Mouse (Mus musculus): ENCODE results near the gene Uba7.
"Not testable (repeated sequence)": the region's sequence is repeated elsewhere in the genome, so short reads cannot be mapped to it uniquely, and the experiment has no call there.

The Uba7 gene

DNA sequence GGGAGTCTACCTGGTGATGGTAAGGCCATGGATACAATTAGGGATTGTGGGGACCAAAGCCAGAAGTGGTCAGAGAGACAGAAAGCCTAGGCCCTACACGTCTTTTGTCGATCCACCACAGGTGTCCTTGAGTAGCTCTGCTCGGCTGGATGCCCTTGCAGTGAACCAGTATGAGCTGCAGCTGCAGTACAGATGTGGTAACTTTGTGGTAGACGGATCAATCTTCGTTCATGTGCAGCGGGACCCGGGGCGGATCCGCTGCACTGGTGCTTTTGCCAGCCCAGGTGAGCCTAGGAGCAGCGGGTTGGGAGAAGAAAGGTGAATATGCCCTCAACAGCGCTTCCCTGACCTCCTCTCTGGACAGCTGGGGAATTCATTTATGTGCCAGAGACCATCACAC, 17.7 kb downstream of the Uba7 start:
- no peak for DNase-seq (ENCODE audit: low spot score)

DNA sequence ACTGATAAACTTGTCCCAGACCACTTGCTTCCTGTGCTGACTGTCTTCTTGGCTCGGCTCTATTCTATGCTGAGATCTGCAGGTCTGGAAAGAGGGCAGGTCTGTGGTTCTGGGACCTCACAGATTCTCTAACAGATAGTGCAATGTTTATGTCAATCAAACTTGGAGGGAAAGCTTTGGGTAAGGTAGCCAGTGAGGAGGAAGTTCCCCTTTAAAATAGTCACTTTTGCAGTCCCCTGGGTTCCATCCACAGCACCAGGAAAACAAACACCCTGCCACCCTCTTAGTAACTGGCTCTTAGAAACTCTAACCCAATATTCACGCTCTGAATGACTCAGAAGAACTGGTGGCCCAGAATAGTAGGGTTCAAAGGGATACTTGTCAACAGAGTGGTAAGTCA, 19.2 kb downstream of the Uba7 start:
- no peak for DNase-seq (ENCODE audit: low spot score)

DNA sequence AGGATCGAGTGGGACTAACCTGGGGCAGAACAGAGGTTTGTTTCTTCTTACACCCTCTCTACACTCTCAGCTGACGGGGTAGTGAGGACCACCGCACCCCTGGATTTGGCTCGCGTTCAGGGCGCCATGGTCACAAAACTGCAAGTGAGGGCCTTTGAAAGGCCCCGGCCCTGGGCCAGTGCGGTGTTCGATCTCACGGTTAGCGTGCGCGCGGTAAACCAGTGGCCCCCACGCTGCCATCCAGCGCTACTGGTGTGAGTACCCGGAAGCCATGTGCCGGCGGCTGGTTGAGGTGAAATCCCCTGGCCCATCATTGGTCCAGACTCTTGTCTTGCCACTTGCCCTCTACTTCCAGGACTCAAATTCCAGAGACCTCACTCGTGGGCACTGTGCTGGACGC, 20.2 kb downstream of the Uba7 start:
- no peak for DNase-seq (ENCODE audit: low spot score)

DNA sequence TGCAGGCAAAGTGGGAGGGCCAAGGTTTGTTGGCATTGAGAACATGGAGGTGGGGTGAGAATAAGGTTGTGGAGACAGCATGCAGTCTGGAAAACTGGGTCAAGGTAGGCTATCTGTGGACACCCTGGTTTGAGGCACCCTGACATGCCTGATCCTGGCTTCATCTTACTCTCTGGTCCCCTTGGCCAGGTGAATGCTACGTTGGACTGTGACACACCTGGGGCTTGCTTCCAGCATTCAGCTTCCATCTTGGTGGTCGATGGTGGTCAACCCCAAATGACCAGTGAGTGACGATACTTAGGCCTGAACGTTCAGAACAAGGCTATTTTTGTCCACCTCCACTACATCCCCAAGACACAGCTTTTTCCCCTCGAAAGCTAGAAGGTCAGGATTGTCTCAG, 20.7 kb downstream of the Uba7 start, which contains the start of gene Gm20662:
Gm20662 (plus strand) TSS at position 301 of the 400 bp plus-strand sequence.
- DNase-seq (ENCODE audit: low spot score), result no peak

DNA sequence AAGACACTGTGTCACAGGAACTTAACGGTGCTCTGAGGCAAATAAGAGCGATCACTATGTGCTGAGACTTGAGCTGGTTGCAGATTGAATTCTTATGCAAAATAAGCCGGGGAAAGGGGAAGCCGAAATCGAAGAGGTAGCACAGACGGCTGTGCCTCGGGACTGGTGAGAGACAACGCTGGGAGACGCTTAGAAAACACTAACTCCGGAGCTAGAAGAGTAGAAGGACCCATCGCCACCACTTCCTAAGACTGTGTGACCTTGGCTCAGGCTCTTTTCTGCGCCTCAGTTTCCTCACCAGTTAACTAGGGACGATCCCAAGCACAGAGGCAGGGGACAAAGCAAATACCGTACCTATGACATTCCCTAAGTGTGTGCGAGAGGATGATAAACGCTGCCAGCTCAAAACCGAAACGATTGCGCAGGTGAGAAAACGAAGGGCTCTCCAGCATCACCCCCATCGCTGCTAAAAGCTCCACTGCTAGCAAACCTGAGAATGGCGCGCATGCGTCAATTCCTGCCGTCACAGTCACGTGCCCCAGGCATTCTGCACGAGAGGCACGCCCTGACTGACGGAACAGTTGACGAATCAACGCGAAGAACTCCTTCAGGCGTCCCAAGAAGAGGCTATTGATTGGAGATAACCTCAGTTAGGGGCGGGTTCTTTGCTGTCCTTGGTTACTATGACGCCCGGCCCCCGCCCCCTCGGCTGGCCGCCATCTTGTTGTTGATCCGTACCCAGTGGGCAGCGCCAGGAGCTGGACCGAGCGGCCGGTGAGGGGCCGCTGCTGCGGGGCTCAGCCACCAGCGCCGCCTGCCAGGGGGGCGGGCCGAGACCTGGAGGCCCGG, 26.8 kb downstream of the Uba7 start, which contains the start of gene Ip6k1:
Ip6k1 (plus strand) TSS at position 580 of the 849 bp plus-strand sequence.
- peak; percentile 99 for DNase-seq (ENCODE audit: low spot score)

DNA sequence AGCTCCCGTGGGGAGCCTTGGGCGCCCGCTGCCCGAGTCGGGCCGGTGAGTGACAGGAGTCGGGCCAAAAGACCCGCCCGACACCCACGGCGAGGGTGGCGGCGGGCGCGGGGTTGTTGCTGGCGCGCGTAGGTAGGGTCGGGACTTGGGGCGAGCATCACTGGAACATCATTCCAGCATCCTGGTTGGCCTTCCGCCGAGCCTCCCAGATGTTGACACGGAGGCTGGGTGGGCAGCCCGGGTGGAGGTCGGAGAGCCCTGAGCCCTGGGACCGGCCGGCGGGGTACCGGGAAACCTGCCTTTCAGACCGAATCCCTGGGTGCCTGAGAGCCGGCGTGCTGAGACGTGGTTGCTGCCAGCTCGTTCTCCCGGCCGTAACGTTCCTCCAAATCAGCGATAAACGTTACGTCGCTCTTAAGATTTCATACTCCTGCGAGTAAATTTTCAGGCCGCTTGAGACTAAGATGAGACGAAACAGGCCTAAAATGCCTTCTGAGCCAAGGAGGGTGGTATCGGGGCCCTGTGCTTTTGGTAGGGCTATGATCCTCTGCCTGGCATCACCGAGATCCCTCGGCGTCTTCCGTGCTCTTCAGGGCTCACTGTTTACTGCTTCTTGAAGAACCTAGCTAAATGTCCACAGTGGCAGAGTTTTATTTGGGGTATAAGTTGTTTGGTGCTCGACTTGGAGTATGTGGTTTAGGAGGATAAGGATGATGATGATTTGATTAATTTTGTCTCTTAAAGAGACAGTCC, 27.6 kb downstream of the Uba7 start:
- DNase-seq (ENCODE audit: low spot score), result peak; percentile 50

DNA sequence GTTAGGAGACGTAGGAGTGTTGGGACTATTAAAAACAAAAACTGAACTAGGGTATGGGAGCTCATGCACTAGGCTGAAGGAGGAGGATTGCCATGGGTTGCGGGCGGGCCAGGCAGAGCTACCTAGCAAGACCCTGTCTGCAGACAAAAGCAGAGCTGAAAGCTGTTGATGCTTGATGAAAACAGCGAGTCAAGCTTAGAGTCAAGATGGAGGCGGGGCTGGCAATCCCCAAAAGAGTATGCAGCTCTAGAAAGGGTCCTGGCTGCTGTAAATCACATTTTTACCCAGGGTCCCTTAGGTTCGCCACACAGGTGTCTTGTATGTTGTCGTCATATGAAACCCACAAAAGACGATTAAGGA, 28.2 kb downstream of the Uba7 start:
- peak; percentile 34 for DNase-seq (ENCODE audit: low spot score)

DNA sequence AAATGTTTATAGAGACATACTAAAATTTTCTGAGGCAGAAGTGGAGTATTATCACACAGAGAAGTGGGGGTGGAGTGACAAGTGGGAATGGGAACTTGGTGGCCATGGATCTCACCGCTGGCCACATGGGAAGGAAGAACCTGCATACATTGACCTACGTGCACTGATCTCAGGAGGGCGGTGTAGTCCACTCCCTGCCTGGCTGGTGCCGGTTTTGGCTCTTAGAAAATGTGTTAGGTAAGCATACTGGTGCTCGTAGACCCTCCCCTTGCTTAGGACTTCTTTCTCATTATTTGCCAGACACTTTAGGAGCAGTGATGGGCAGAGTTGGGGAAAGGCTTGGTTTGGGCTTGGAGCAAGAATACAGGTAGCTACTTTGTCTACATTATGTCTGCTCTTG, 32.7 kb downstream of the Uba7 start:
- DNase-seq (ENCODE audit: low spot score), result no peak

DNA sequence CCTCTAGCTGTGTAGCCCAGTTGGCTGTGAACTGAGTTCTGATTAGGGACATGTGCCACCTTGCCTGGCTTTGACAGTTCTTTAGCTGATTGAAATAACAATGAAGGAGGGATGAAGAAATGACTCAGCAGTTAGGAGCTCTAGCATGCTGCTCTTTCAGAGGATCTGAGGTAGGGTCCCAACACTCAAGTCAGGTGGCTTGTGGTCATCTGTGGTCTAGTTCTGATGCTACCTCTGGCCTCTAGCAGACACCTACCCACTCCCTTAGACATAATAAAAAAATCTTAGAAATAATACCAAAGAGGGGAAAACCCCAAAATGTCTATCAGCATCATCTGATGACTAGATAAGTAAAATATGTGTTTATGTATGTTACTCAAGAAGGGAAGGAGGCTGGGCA, 35.1 kb downstream of the Uba7 start:
- DNase-seq (ENCODE audit: low spot score), result no peak

DNA sequence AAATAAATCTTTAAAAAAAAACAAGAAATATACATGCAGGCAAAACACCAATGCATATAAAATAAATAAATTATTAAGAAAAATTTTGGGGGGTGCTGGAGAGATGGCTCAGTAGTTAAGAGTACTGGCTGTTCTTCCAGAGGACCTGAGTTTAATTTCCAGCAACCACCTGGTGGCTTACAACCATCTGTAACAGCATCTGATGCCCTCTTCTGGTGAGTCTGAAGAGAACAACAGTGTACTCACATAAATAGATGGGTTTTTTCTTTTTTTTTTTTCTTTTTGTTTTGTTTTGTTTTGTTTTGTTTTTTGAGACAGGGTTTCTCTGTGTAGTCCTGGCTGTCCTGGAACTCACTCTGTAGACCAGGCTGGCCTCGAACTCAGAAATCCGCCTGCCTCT, 38.3 kb downstream of the Uba7 start:
- DNase-seq (ENCODE audit: low spot score), result not testable (repeated sequence)

DNA sequence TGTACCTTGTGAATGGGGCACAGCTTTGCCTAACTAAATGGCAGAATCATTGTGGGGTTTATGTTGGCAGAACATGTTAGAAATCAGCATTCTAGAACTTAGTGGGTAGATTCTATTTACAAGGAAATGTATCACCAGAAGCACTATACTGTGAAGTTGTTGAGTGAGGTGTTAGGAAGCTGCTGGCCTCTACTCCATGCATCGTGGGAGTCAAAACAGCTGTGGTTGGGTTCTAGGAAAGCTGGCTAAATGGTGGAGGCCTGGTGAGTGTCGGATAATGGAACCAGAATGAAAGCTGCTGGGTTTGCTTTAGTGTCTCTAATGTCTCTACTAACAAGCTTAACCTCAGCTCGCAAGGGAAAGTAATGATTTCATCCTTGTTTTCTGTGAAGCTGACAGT, 41.8 kb downstream of the Uba7 start:
- DNase-seq (ENCODE audit: low spot score), result no peak

DNA sequence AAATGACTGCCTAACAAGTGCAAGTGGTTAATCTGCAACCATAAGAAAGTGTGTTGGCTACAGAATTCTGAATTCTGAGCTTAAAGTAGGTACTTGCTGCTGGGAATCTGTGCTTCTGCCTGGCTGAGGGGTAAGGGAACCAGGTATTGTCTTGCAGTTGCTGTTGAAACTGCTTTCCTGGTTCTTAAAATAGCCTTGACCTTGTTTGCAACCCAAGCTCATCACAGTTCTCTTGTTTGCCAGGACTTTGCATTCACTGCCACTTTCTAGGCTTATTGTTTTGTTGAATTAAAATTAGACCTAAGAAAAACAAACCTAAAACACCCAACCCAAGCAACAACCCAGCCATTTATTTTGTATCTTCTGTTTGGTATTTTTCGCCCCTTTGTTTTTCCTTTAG, 45.4 kb downstream of the Uba7 start:
- DNase-seq (ENCODE audit: low spot score), result no peak

DNA sequence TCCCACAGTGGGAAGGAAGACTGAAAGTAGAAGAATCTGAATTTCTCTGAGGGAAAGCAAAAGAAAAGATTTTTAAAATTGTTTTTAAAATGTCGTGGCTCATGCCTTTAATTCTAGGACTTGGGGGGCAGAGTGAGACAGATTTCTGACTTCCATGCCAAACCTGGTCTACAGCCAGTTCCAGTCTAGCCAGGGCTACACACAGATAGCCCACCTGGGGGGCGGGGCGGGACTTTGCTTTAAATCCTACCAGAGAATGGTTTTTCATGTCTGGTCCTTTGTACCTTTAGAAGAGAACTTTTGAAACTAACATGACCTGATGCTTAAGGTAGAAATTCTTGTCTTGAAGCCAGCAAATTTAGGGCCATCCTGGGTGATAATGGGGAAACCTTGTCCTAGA, 47.9 kb downstream of the Uba7 start:
- no peak for DNase-seq (ENCODE audit: low spot score)

DNA sequence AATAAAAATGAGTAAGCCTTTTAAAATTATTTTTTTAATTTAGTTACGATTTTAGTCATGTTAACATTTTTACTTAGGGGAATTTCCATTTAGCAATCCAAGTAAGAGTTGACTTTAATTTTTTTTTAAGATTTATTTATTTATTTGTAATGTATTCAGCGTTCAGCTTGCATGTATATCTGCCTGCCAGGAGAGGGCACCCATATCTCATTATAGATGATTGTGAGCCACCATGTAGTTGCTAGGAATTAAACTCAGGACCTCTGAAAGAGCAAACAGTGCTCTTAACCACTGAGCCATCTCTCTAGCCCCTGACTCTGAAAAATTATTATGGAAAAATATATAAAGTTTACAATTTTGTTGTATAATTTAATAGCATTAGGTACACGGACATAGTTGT, 51.3 kb downstream of the Uba7 start:
- DNase-seq (ENCODE audit: low spot score), result no peak

DNA sequence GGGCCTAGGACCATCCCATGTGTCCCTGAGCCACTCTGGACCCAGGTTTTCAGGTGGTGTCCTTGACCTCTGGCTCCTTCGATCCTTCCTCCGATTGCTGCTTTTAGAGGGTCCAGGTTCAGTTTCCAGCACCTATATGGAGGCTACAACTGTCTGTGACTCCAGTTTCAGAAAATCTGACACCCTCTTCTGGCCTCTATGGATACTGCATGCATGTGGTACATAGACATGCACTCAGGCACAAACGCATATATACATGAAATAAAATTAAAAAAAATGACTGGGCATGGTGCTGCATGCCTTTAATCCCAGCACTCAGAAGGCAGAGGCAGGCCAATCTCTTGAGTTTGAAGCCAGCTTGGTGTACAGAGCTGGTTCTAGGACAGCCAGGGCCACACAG, 52.6 kb downstream of the Uba7 start:
- DNase-seq (ENCODE audit: low spot score), result no peak

DNA sequence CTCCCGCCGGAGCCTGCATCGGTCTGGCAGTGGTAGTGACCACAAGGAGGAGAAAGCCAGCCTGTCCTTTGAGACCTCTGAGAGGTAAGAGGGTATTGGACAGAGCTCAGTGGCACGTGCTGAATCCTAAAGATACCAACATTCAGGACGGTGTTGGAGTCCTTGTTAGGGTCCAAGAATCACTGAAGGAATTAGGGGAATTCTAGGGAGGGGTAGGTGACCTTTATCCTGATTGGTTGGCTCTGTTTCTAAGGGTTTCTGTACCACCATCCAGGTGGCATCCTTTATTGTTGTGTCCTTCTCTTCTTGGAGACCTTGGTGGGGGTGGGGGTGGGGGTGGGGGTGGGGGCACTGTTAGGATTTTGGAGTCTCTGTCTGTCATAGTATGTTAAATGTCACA, 56.8 kb downstream of the Uba7 start:
- DNase-seq (ENCODE audit: low spot score), result no peak
